Mouse (Mus musculus) cerebellum, postnatal 4 days (tissue): ENCODE data around the gene Kcnq1.

Source experiments
- DNase-seq, 2 experiments: peaks; one replicate each; pipeline ENCODE4 v3.0.0; 2022; ENCODE audit warnings: low spot score in 2 of 2, mixed read lengths in 1 of 2

The Kcnq1 gene

DNA sequence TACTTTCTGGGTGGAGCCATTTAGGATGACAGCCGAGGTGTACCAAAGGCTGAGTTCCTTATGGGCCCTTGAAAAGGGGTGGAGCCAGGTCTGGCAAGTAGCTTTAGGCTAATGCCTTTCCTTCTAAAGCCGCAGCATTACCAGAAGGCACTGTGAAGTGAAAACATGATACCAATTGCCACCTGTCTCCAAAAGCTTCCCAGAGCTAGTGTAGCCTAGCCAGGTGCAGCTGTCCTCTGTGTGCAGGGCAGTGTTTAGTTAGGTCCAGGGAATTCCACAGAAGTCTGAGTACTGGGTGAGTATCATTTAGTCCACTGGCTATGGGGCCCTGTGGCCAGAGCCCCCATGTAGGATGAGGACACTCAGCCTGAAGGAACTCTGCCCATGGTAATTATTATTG, 30.0 kb downstream of the Kcnq1 start:
- no peak for DNase-seq

- DNase-seq, result no peak
These were observed 30.4 kb downstream of the Kcnq1 start for GRCm38 (mm10) chr7:143136561-143136960.

GRCm38 (mm10) chr7:143138789-143139188, 32.6 kb downstream of the Kcnq1 start:
- DNase-seq, result peak; percentile 35 to 70

GRCm38 (mm10) chr7:143139932-143140331, 33.8 kb downstream of the Kcnq1 start:
- DNase-seq, result no peak

DNA sequence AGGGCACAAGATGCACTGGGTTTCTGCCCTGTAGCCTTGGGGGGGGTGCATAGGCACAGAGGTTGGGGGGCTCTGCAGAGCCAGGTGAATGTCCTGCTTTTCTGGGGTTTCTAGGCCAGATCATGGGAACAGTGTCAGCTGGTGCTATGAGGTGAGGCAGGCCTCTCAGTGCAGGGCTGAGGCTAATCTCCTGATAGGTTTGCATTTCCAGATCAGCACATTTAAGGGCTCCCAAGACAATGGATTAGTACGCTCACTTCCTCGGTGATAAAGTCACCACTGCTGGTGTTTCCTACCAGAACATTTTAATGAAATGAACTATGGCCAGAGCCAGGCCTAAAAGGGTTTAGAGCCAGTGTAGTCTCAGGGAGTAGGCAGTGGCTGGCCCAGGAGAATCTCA, 36.5 kb downstream of the Kcnq1 start:
- DNase-seq, result no peak

GRCm38 (mm10) chr7:143147015-143147414, 40.9 kb downstream of the Kcnq1 start:
- no peak for DNase-seq

- peak in 1 of 2 experiments; percentile 38 for DNase-seq
These were observed 45.0 kb downstream of the Kcnq1 start for GRCm38 (mm10) chr7:143151171-143151570.

DNA sequence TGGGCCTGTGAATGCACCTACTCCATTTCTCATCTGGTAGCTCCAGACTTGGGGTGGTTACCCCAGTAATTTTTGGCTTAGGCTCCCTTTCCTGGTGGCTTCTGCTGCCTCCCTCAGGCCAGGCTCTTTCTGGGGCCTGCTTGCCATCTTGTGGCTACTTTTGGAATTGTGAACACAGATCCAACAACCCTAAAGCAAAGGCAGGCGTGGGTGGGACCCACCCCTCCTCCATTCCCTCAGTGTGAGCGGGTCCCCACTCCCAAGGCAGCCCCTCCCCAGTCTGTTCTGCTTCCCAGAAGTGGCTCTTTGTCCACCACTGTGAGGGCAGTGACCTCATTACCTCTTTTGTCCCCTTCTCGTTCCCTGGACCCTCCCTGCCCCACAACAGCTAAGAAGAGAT, 46.2 kb downstream of the Kcnq1 start:
- peak in 1 of 2 experiments; percentile 36 for DNase-seq

DNA sequence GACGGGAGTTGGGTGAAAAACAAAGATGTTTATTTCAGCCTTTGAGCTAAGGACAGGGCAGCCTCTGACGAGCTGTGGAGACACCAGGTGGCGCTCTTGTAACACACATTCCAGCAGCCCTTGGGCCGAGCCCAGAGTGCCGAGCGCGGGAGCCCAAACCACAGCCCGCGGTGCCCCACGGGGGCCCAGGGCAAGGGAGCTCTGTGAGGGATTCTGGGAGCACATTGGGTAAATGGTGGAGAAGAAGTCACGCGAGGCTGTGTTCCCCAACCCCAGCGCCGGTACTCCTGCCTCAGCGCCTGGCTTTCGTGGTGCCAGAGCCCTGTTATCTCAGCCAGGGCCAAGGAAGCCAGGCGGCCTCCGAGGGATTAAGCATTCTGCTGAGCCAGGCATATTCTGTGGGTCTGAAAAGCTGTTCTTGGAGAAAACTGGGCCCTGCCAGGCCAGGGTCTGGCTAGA, 47.8 kb downstream of the Kcnq1 start:
- peak; percentile 76 to 90 for DNase-seq

DNA sequence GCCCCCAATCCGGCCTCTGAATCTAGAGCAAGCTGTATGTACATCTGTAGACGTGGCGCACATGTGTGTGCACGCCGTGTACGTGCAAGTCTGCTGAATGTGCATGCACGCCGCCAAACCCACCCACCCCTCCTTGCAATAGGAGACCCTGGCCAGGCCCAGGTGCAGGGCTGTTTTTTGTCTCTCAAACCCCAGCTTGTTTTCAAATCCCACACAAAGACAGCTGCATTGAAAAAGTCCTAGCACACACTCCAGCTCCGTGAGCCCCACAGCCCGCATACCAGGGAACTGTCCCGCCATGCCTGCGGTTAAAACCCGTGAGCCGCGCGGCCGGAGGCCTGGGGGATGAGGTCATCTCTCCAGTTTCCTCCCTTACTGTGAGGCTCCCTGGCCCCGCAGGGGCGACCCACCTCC, 48.3 kb downstream of the Kcnq1 start:
- DNase-seq, result no peak

DNA sequence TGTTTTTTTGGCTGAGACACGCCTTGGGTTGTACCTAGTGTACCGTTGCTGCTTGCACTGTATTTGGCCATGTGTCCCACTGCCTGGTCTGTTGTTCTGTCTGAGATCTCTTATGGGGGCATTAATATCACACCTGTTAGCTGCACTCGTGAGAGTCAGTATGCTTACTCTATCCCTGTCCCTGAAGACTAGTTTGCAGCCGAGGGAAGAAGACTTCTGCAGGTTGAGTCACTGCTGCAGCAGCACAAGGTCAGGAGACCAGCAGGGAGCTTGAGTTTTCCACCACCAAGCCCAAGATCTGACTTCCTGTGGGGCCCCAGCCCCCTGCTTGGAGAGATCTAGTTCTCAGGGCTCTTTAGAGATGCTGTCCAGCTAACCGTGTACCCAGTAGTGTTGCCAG, 49.1 kb downstream of the Kcnq1 start:
- DNase-seq, result no peak

DNA sequence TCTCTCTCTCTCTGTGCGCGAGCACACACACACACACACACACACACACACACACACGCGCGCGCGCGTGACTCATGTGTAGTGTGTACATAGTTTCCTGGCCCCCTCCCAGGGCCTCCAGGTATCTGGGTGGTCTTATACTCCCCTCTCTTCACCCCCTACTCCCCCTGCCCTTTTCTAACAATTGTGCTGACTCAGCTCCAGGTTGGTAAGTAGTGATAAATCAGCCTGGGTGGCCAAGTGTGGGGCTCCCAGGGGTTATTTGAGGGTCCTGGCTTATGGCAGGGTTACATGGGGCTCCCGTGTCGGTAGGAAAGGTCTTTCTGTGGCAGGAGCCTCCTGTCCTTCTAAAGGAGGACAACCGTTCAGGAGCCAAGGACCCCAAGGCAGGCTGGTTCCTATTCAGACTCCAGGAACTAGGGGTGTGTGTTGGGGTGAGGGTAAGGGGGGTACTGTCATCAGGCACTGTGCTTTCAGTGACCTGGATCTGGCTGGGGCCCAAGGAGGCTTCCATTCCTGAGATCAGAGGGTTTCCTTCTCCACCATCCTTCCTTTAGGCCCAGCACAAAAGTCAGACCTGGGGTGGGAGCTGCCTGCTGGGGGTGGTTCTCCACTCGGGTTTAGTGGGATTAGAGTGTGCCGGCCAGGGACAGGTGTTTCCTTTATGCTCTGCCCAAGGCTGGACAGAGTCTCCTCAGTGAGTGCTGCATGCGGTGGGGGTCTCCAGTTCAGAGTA, 52.7 kb downstream of the Kcnq1 start:
- DNase-seq, result no peak

DNA sequence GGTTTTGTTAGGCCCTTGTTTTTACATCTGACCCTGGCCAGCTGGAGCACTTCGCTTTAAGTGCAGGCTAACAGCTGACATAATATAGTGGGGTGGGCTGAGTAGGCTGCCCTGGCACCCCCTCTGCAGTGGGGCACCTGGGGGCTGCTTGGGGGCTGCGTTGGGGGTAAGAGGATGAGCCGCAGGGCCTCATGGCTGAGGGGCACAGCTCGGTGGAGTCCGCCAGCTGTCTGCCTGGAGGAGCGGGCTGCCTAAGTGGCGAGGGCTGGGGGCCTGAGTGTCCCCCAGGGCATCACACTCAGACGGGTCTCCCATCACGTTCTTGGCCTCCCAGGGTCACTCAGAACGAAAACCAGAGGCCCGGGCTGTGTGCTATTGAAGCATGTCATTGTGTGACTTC, 53.3 kb downstream of the Kcnq1 start:
- DNase-seq, result no peak

- no peak for DNase-seq
These were observed 53.9 kb downstream of the Kcnq1 start for GRCm38 (mm10) chr7:143160057-143160456.

DNA sequence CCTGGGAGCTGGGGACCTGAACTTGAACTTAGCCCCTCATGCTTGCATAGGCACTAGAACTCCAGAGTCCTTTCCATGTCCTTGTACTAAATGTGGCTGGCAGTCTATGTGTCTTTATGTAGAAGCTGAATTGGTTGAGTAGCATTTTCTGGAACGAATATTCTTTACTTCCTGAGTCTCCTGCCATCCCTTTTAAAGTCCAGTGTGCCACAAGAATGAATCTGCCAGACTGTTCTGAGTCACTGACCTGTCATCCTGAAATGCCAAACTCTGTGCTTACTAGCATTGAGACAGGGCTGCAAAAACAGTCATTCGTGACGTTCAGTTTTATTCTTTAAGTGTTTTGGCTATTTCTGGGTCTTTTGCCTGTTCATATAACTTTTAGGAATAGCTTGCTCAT, 55.9 kb downstream of the Kcnq1 start:
- no peak for DNase-seq

GRCm38 (mm10) chr7:143164074-143164473, 57.9 kb downstream of the Kcnq1 start:
- DNase-seq, result no peak

- no peak for DNase-seq
These were observed 59.6 kb downstream of the Kcnq1 start for GRCm38 (mm10) chr7:143165687-143166265.

DNA sequence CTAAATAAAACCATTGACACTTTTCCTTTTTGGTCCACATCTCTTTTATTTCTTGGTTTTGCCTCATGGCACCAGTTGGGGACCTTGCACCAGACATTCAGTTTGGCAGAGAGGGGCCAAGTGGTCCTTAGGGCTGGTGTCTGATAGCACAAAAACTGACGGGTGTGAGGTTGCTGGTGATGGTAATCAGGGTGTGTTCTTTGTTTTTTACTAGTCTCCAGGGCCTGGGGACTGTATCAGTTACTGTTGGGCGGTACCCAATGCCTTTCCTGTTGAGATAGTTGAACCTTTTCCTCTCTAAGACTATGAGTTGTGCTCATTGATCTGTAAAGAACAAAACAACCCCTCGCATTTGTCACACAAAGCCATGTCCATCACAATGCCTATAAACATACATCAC, 61.1 kb downstream of the Kcnq1 start:
- DNase-seq, result no peak

- no peak for DNase-seq
These were observed 63.2 kb downstream of the Kcnq1 start for GRCm38 (mm10) chr7:143169371-143169770.

DNA sequence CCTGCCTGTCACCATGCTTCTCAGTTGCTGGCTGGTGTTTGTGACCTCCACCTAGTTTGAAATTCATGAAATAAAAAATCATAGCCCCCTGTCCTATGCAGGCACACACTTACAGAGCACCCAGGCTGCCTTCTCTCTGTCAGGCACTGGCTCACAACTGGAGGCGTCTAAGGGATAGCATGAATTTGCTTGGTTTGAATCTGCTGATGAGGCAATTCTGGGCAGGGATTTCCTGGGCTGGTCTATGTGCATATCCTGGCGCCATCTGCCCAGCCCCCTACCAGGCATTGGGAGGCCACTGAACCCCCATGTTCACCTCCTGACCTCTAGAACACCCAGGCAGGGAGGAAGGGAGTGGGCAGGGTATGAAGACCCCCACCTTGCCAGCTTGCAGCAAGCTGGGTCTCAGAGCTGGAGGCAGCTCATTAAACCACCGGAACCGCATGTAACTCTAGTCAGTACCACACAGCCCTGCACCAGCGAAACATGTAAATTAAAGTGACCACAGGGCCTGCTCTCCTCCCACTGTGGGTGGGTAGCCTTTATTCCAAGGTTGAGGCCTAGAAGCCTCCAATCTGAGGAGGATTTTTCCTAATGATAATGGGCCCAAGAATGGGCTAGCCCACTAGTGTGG, 66.9 kb downstream of the Kcnq1 start:
- DNase-seq, result no peak

- DNase-seq, result no peak
These were observed 68.5 kb downstream of the Kcnq1 start for GRCm38 (mm10) chr7:143174633-143175032.

GRCm38 (mm10) chr7:143178831-143179230, 72.7 kb downstream of the Kcnq1 start:
- no peak for DNase-seq

GRCm38 (mm10) chr7:143180761-143181160, 74.6 kb downstream of the Kcnq1 start:
- peak in 1 of 2 experiments; percentile 23 for DNase-seq
